Mouse (Mus musculus): Measurements from ENCODE around the gene H2-T23.
"Not testable (repeated sequence)": the region's sequence is repeated elsewhere in the genome, so short reads cannot be mapped to it uniquely, and the experiment has no call there.

H2-T23 gene

GRCm38 (mm10) chr17:36023710-36024654 lies 8.7 kb downstream of the H2-T23 start:
- in situ Hi-C loops (cut with MboI, MseI), result no loop called here

GRCm38 (mm10) chr17:36022922-36023321 lies 9.7 kb downstream of the H2-T23 start:
- in situ Hi-C loops (cut with MboI, MseI), result no loop called here

- in situ Hi-C loops (cut with MboI, MseI), result no loop called here
These were observed 10.6 kb downstream of the H2-T23 start for GRCm38 (mm10) chr17:36022098-36022497.

- in situ Hi-C loops (cut with MboI, MseI), result no loop called here
These were observed 11.3 kb downstream of the H2-T23 start for GRCm38 (mm10) chr17:36021309-36021708.

GRCm38 (mm10) chr17:36020191-36021073 lies 12.2 kb downstream of the H2-T23 start, which contains the start of gene H2-T24:
H2-T24 (minus strand) TSS chr17:36020560.
- in situ Hi-C loops (cut with MboI, MseI), result no loop called here

GRCm38 (mm10) chr17:36019519-36019918 lies 13.1 kb downstream of the H2-T23 start:
- in situ Hi-C loops (cut with MboI, MseI), result no loop called here

GRCm38 (mm10) chr17:36018979-36019378 lies 13.7 kb downstream of the H2-T23 start:
- in situ Hi-C loops (cut with MboI, MseI), result no loop called here

GRCm38 (mm10) chr17:36017046-36017445 lies 15.6 kb downstream of the H2-T23 start:
- in situ Hi-C loops (cut with MboI, MseI), result no loop called here

GRCm38 (mm10) chr17:36014977-36015376 lies 17.7 kb downstream of the H2-T23 start:
- in situ Hi-C loops (cut with MboI, MseI), result no loop called here

- in situ Hi-C loops (cut with MboI, MseI), result not testable (repeated sequence)
These were observed 28.2 kb downstream of the H2-T23 start for GRCm38 (mm10) chr17:36004409-36004808.

GRCm38 (mm10) chr17:36003331-36003730 lies 29.3 kb downstream of the H2-T23 start:
- in situ Hi-C loops (cut with MboI, MseI), result no loop called here

GRCm38 (mm10) chr17:36001966-36002365 lies 30.7 kb downstream of the H2-T23 start:
- in situ Hi-C loops (cut with MboI, MseI), result no loop called here

- in situ Hi-C loops (cut with MboI, MseI), result no loop called here
These were observed 31.3 kb downstream of the H2-T23 start for GRCm38 (mm10) chr17:36001121-36001897.

GRCm38 (mm10) chr17:36000349-36000748 lies 32.3 kb downstream of the H2-T23 start:
- in situ Hi-C loops (cut with MboI, MseI), result no loop called here

- in situ Hi-C loops (cut with MboI, MseI), result loop anchor here (5.0 kb wide), 2 partner anchors 33 to 113 kb away; partner anchors contain the start of gene H2-T23
These were observed 33.3 kb downstream of the H2-T23 start for GRCm38 (mm10) chr17:35999356-35999755.

GRCm38 (mm10) chr17:35998545-35999305 lies 33.9 kb downstream of the H2-T23 start:
- in situ Hi-C loops (cut with MboI, MseI), result loop anchor here (5.0 kb wide), 2 partner anchors 34 to 114 kb away; partner anchors contain the start of gene H2-T23

GRCm38 (mm10) chr17:35997713-35998510 lies 34.7 kb downstream of the H2-T23 start:
- in situ Hi-C loops (cut with MboI, MseI), result loop anchor here (5.0 kb wide), 2 partner anchors 34 to 114 kb away; partner anchors contain the start of gene H2-T23

GRCm38 (mm10) chr17:35996949-35997348 lies 35.7 kb downstream of the H2-T23 start:
- in situ Hi-C loops (cut with MboI, MseI), result loop anchor here (5.0 kb wide), 2 partner anchors 35 to 115 kb away; partner anchors contain the start of gene H2-T23

- in situ Hi-C loops (cut with MboI, MseI), result loop anchor here (5.0 kb wide), 2 partner anchors 37 to 117 kb away; partner anchors contain the start of gene H2-T23
These were observed 37.8 kb downstream of the H2-T23 start for GRCm38 (mm10) chr17:35994879-35995240.

Measured in T-helper 1 cell (primary cell).